Mouse (Mus musculus) cortical plate, adult 2 months (tissue): Measurements from ENCODE around the gene Olfr373.
"Not testable (repeated sequence)": the region's sequence is repeated elsewhere in the genome, so short reads cannot be mapped to it uniquely, and the experiment has no call there.

Experiments used
- CTCF ChIP-seq: fragments of 200-500 bp; IDR thresholded peaks from 2 replicates; pipeline ENCODE4 v1.5.1; 2011; ENCODE audit warnings: mild to moderate bottlenecking, control low read depth, low read length; ENCODE audit not compliant: insufficient read depth; ENCODE audit errors: extremely low read depth
- POLR2A ChIP-seq: fragments of 200-500 bp; IDR thresholded peaks from 2 replicates; pipeline ENCODE4 v1.6.1; 2011; ENCODE audit warnings: mild to moderate bottlenecking, low read length, control low read depth; ENCODE audit not compliant: insufficient read depth; ENCODE audit errors: extremely low read depth

DNA sequence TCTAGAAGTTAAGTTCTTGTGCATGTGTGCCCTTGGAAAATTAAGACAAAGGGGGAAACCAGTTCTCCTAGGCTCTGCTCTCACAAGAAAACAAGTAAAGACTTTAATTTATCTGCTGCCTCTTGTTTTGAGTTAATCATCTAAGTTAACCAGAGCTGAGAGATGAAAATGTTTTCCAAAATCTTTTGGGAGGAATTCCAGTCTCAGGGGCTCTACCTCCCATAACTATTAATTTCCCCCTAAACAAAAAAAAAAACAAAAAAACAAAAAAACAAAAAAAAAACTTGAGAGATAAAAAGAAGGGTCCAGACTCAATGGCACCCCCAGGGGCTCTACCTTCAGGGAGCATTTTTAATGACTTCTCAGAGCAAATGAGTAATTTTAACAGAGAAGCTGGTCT, at the start of gene Olfr373:
- not testable (repeated sequence) for TF ChIP-seq POLR2A, CTCF
